Mouse (Mus musculus) hindbrain, embryonic 16.5 days (tissue): ENCODE results near the gene Cacna1e. TPM values are rescaled to one million over a fixed set of nuclear protein-coding genes. Genes with fewer than 3 reads are reported as not detected.
A peak's percentile ranks its signal among the peaks of the same experiment; 100 is the strongest.

Experiments
- ATAC-seq: fragments of 200-750 bp; cut with Nextera tagmentation; 2 replicates; pipeline ENCODE4 v1.8.0; 2017; ENCODE audit warnings: moderate TSS enrichment, moderate library complexity
- H3K27ac ChIP-seq: fragments of 300-500 bp; sonication (generic); 2 replicates; pipeline ENCODE4 v1.5.1; 2014; ENCODE audit warnings: low read depth, mild to moderate bottlenecking, control low read depth, low read length, moderate library complexity
- H3K27me3 ChIP-seq: fragments of 300-500 bp; sonication (generic); replicated peaks from 2 replicates; pipeline ENCODE4 v1.6.1; 2014; ENCODE audit warnings: low read length; ENCODE audit not compliant: control insufficient read depth, insufficient read depth
- H3K36me3 ChIP-seq: fragments of 300-500 bp; sonication (generic); 2 replicates; pipeline ENCODE4 v1.6.1; 2014; ENCODE audit warnings: mild to moderate bottlenecking, low read length, moderate library complexity, mixed read lengths; ENCODE audit not compliant: control insufficient read depth, insufficient read depth
- H3K4me1 ChIP-seq: fragments of 300-500 bp; sonication (generic); 2 replicates; pipeline ENCODE4 v1.6.1; 2014; ENCODE audit warnings: low read depth, low read length; ENCODE audit not compliant: control insufficient read depth, insufficient read depth
- H3K4me2 ChIP-seq: fragments of 300-500 bp; sonication (generic); 2 replicates; pipeline ENCODE4 v1.6.1; 2014; ENCODE audit warnings: mild to moderate bottlenecking, low read length, control low read depth, moderate library complexity
- H3K4me3 ChIP-seq: fragments of 300-500 bp; sonication (generic); 2 replicates; pipeline ENCODE4 v1.5.1; 2014; ENCODE audit warnings: mild to moderate bottlenecking, low read length, control low read depth, moderate library complexity
- H3K9ac ChIP-seq: fragments of 300-500 bp; sonication (generic); 2 replicates; pipeline ENCODE4 v1.6.1; 2014; ENCODE audit warnings: low read depth, mild to moderate bottlenecking, control low read depth, low read length, moderate library complexity
- H3K9me3 ChIP-seq: fragments of 300-500 bp; sonication (generic); 2 replicates; pipeline ENCODE4 v1.6.1; 2014; ENCODE audit warnings: mild to moderate bottlenecking, low read length, moderate library complexity; ENCODE audit not compliant: control insufficient read depth
- WGBS: fragments of 180-500 bp; shearing (Covaris S2); extraction: QIAGEN DNeasy Blood & Tissue Kit; methylation state at CpG from one replicate; pipeline ENCODE4 v1.1.7; 2014; 5-methylcytosine and 5-hydroxymethylcytosine counted together
- polyA plus RNA-seq: library from polyadenylated mRNA; unstranded; fragments of >200 nt; fragmentation: Nextera tagmentation; extraction: Ambion mirVana; gene quantifications from 2 replicates; pipeline ENCODE4 v1.2.1, GENCODE M21; 2015

The Cacna1e gene
- polyA plus RNA-seq, 1 experiment from 2014 or later, result 14.0 TPM

GRCm38 (mm10) chr1:154555811-154556210 lies 328.5 kb downstream of the Cacna1e start:
- no peak overlapping the region for H3K4me2 ChIP-seq
- peak; percentile 69 for ATAC-seq
- WGBS, result 35% methylated on average over 1 of the region's 1 CpGs
- peaks cover 7% of the 10 kb centered on the region for H3K4me1 ChIP-seq
- H3K27ac ChIP-seq, result peak overlapping the region; percentile 30
- H3K27me3 ChIP-seq, result no peaks in the 10 kb centered on the region
- H3K9ac ChIP-seq, result no peak overlapping the region
- no peaks in the 10 kb centered on the region for H3K36me3 ChIP-seq
- no peaks in the 10 kb centered on the region for H3K9me3 ChIP-seq
- no peak overlapping the region for H3K4me3 ChIP-seq

- Histone ChIP-seq H3K36me3 (no peaks in the 10 kb centered on the region), H3K27me3 (no peaks in the 10 kb centered on the region), H3K4me1 (peaks cover 7% of the 10 kb centered on the region), H3K4me3 (no peak overlapping the region), H3K9ac (no peak overlapping the region), H3K4me2 (no peak overlapping the region), H3K27ac (no peak overlapping the region), H3K9me3 (no peaks in the 10 kb centered on the region)
- no peak for ATAC-seq
- WGBS, result 76% methylated on average over 1 of the region's 1 CpGs
These were observed 331.2 kb downstream of the Cacna1e start for GRCm38 (mm10) chr1:154553132-154553531.

DNA sequence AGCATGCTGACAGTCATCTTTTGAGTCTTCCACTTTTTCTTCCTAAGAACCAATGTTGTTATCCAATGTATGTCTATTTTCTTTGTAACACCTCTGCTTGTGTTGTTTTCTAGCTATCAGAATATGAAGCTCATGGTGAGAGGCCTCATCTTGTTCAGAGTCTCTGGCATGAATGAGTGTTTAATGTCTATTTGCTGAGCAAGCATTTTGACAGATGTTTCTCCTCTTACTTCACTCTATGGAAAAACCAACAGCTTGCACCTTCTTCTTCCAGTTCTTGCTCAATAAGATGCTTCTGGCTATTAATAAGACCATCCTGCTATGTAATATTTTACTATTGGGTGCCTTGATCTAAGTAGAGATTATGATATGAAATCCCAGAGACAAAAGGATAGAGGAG lies 346.9 kb downstream of the Cacna1e start:
- Histone ChIP-seq H3K27ac (no peak overlapping the region), H3K4me3 (no peak overlapping the region), H3K4me2 (no peak overlapping the region), H3K4me1 (no peaks in the 10 kb centered on the region; the same call in 1 of the 2 replicates), H3K9ac (no peak overlapping the region), H3K9me3 (no peaks in the 10 kb centered on the region), H3K27me3 (no peaks in the 10 kb centered on the region), H3K36me3 (no peaks in the 10 kb centered on the region)
- ATAC-seq, result no peak

GRCm38 (mm10) chr1:154536763-154537162 lies 347.5 kb downstream of the Cacna1e start:
- H3K27me3 ChIP-seq, result no peaks in the 10 kb centered on the region
- H3K9ac ChIP-seq, result no peak overlapping the region
- no peak overlapping the region for H3K4me3 ChIP-seq
- no peaks in the 10 kb centered on the region for H3K36me3 ChIP-seq
- H3K4me1 ChIP-seq, result no peaks in the 10 kb centered on the region; the same call in 1 of the 2 replicates
- no peak overlapping the region for H3K27ac ChIP-seq
- H3K4me2 ChIP-seq, result no peak overlapping the region
- 87% methylated on average over 2 of the region's 2 CpGs for WGBS
- ATAC-seq, result no peak
- H3K9me3 ChIP-seq, result no peaks in the 10 kb centered on the region

GRCm38 (mm10) chr1:154532987-154533940 lies 351.0 kb downstream of the Cacna1e start:
- H3K36me3 ChIP-seq, result no peaks in the 10 kb centered on the region
- H3K9me3 ChIP-seq, result no peaks in the 10 kb centered on the region
- no peak overlapping the region for H3K4me3 ChIP-seq
- peak; percentile 60; the same call in 1 of the 2 replicates for ATAC-seq
- H3K9ac ChIP-seq, result no peak overlapping the region
- no peaks in the 10 kb centered on the region; the same call in 1 of the 2 replicates for H3K4me1 ChIP-seq
- 59% methylated on average over 11 of the region's 11 CpGs for WGBS
- no peak overlapping the region for H3K27ac ChIP-seq
- no peaks in the 10 kb centered on the region for H3K27me3 ChIP-seq
- no peak overlapping the region for H3K4me2 ChIP-seq

DNA sequence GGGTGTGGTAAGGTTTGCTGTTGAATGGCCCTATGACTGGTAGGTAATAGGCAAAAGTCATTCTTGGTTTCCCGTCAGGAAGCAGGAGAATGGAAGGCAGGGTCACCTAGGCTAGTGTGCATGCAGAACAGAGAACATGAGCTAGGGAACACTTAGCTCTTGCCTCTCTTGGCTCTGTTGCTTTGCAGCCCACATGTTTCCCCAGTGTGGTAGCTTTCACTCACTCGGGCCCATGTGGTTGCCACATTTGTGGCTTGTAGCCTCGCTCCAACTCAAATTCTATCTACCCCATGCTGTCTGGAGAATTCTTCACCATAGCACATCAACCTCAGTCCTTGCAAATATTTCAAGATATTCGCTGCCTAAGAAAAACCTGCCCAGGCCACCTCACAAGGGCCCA lies 354.6 kb downstream of the Cacna1e start:
- no peak overlapping the region for H3K4me2 ChIP-seq
- H3K9ac ChIP-seq, result no peak overlapping the region
- H3K27me3 ChIP-seq, result no peaks in the 10 kb centered on the region
- 89% methylated on average over 4 of the region's 4 CpGs for WGBS
- H3K9me3 ChIP-seq, result no peaks in the 10 kb centered on the region
- H3K36me3 ChIP-seq, result no peaks in the 10 kb centered on the region
- ATAC-seq, result no peak
- H3K4me1 ChIP-seq, result no peaks in the 10 kb centered on the region; the same call in 1 of the 2 replicates
- no peak overlapping the region for H3K4me3 ChIP-seq
- H3K27ac ChIP-seq, result no peak overlapping the region

DNA sequence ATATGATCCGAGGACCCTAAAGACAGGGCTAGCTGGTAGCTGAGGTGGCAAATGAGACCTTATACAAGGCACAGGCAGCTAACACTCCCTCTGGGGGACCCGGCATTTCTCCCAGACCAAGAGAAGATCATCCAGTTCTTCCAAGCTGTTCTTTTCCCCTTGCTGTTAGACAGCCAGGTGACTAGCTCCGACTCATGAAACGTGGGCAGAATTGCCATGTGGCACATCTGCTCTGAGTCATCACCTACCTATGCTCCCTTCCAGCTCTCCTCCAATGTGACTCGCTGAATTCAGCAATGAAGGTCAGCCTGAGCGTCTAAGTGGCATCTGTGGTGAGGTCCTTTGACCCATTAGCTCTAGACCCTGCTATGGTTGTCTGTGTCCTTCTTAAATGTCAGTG lies 355.5 kb downstream of the Cacna1e start:
- Histone ChIP-seq H3K9ac (no peak overlapping the region), H3K9me3 (no peaks in the 10 kb centered on the region), H3K4me2 (no peak overlapping the region), H3K27me3 (no peaks in the 10 kb centered on the region), H3K27ac (no peak overlapping the region), H3K4me3 (no peak overlapping the region), H3K36me3 (no peaks in the 10 kb centered on the region), H3K4me1 (no peaks in the 10 kb centered on the region; the same call in 1 of the 2 replicates)
- no peak for ATAC-seq
- WGBS, result 95% methylated on average over 6 of the region's 6 CpGs

DNA sequence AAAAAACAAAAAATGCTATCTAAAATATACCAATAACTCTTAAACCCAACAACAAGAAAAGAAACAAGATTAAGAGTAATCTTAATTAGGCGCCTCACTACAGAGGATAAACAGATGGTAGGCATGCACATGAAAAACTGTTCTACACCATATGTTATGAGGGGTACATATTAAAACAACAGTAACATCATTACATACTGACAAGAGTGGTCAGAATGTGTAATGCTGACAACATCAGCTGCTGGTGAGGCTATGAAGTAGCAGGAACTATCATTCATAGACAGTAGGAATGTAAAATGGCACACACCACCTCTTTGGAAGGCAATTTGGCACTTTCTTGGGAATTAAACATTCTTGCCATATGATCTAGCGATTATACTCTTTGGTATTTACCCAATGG lies 363.6 kb downstream of the Cacna1e start:
- no peaks in the 10 kb centered on the region for H3K27me3 ChIP-seq
- H3K27ac ChIP-seq, result no peak overlapping the region
- H3K4me3 ChIP-seq, result no peak overlapping the region
- no peak overlapping the region for H3K9ac ChIP-seq
- no peaks in the 10 kb centered on the region for H3K9me3 ChIP-seq
- H3K4me1 ChIP-seq, result no peaks in the 10 kb centered on the region
- H3K36me3 ChIP-seq, result no peaks in the 10 kb centered on the region
- H3K4me2 ChIP-seq, result no peak overlapping the region
- no peak for ATAC-seq
- WGBS, result 83% methylated on average over 2 of the region's 2 CpGs

DNA sequence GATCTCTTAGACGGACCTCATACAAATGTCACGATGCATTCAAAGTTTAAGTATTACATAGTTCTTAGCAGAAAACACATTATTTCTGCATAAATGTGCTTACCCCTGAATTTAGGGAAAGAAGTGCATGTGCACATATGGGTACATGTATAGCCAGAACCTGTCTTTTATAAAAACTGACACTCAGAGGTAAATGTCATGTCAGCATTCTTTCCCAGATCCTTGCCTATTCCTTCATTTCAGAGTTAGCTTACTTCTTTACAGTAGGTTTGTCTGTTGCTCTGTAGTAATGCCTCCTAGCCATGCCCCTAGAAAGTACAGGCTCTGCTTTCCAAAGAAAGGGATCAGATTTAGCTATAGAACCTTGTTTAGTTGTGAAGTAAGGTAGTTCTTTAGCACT lies 369.0 kb downstream of the Cacna1e start:
- Histone ChIP-seq H3K4me1 (no peaks in the 10 kb centered on the region), H3K27ac (no peak overlapping the region), H3K27me3 (no peaks in the 10 kb centered on the region), H3K9ac (no peak overlapping the region), H3K36me3 (no peaks in the 10 kb centered on the region), H3K4me3 (no peak overlapping the region), H3K4me2 (no peak overlapping the region), H3K9me3 (no peaks in the 10 kb centered on the region)
- no peak for ATAC-seq
- 96% methylated on average over 2 of the region's 2 CpGs for WGBS
